Mouse (Mus musculus): ENCODE results near the gene Fos. TPM values are rescaled to one million over a fixed set of nuclear protein-coding genes. Genes with fewer than 3 reads are reported as not detected.

Gene Fos
- polyA plus RNA-seq, 1 experiment from 2014 or later = 1.8 TPM

DNA sequence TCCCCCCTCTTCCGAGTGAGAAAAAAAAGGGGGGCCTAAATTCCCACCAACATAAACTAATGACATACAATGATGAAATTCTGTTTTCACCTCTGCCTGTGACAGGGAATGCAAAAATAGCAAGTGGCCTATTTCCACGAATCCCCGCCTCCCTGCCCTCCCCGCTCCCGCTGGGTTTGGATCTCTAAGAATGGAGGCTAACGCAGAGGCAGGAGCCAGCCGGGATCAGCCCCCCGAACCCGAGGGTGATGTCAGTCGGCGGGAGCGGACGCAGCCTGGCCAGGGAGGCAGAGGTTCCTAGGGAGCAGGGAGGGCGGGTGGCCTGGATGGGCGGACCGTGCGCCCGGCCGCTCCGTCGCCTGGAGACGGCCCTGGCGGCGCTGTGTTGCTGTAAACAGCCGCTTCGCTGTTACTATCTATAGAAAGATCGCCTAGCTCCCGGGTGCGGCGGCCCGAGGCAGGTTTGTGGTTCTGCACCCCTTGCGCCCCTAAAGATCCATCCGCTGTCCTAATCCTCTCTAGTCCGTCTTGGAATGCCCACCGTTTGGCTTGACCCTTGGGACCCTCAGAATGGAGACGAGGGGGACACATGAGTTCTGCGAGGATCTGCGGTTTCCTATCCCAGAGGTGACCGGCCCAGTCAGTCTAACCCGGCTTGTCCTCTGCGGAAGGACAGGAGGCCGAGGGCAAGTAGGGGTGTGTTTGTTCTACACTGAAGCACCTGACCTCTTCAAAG, 1.6 kb upstream of the Fos start:
- ATAC-seq = peak; percentile 47; the same call in 1 of the 2 replicates
- no peaks in the 10 kb centered on the region for H3K9me3 ChIP-seq (replicated peaks; ENCODE audit: control insufficient read depth, low read length, poor library complexity, severe bottlenecking)
- H3K27me3 ChIP-seq (ENCODE audit: control insufficient read depth, insufficient read depth, low read depth, low read length) = peaks cover 10% of the 10 kb centered on the region
- H3K27ac ChIP-seq (ENCODE audit: low read length) = peak overlapping the region; percentile 53
- peak overlapping the region; percentile 96 for H3K4me2 ChIP-seq (ENCODE audit: low read length)
- H3K36me3 ChIP-seq (ENCODE audit: control insufficient read depth, insufficient read depth, low read length) = no peaks in the 10 kb centered on the region
- H3K4me3 ChIP-seq (ENCODE audit: low read depth, low read length) = peak overlapping the region; percentile 47
- under 1% methylated on average over 42 of the region's 42 CpGs for WGBS
- H3K4me1 ChIP-seq (ENCODE audit: control insufficient read depth, insufficient read depth, low read length) = peaks cover 26% of the 10 kb centered on the region
- H3K9ac ChIP-seq (ENCODE audit: low read depth, low read length) = peak overlapping the region; percentile 72

DNA sequence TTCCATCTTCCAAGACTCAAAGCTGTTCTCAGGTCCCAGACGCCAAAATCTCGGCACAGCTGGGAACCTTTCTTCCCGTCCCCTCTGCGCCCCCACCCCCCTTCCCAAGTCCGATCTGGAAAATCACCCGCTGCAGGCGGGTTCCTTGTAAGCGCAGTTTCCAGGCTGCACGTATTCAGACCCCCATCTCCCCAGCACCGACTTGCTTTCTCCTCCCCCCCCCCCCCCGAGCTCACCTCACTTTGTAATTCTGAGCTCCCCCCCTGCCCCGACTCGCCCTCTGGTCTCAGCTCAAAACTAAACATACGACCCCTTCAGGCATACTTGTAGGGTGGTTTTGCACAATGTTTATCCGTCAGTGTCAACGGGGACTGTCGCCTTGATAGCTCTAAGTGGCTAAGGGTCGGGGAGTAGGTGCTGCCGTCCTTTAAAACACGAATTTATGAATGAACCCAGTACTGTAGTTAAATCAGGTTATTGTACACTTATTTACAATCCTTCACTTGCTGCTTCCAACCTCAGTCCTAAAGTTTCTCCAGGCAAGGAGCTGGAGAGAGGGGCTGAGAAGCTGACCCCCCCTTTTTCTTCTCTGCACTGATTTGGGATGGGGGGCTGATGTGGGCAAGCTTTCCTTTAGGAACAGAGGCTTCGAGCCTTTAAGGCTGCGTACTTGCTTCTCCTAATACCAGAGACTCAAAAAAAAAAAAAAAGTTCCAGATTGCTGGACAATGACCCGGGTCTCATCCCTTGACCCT, 857 bp upstream of the Fos start:
- Histone ChIP-seq H3K9me3 (replicated peaks; ENCODE audit: control insufficient read depth, low read length, poor library complexity, severe bottlenecking) (no peaks in the 10 kb centered on the region), H3K4me1 (ENCODE audit: control insufficient read depth, insufficient read depth, low read length) (peaks cover 26% of the 10 kb centered on the region), H3K4me3 (ENCODE audit: low read depth, low read length) (peak overlapping the region; percentile 47), H3K36me3 (ENCODE audit: control insufficient read depth, insufficient read depth, low read length) (no peaks in the 10 kb centered on the region), H3K27ac (ENCODE audit: low read length) (0 out of 2 replicates have a peak overlapping the region, but pooled peaks have one; percentile 53), H3K4me2 (ENCODE audit: low read length) (peak overlapping the region; percentile 96), H3K27me3 (ENCODE audit: control insufficient read depth, insufficient read depth, low read depth, low read length) (peaks cover 13% of the 10 kb centered on the region), H3K9ac (ENCODE audit: low read depth, low read length) (peak overlapping the region; percentile 72)
- peak; percentile 10; the same call in 1 of the 2 replicates for ATAC-seq
- WGBS = 0% methylated on average over 23 of the region's 23 CpGs

DNA sequence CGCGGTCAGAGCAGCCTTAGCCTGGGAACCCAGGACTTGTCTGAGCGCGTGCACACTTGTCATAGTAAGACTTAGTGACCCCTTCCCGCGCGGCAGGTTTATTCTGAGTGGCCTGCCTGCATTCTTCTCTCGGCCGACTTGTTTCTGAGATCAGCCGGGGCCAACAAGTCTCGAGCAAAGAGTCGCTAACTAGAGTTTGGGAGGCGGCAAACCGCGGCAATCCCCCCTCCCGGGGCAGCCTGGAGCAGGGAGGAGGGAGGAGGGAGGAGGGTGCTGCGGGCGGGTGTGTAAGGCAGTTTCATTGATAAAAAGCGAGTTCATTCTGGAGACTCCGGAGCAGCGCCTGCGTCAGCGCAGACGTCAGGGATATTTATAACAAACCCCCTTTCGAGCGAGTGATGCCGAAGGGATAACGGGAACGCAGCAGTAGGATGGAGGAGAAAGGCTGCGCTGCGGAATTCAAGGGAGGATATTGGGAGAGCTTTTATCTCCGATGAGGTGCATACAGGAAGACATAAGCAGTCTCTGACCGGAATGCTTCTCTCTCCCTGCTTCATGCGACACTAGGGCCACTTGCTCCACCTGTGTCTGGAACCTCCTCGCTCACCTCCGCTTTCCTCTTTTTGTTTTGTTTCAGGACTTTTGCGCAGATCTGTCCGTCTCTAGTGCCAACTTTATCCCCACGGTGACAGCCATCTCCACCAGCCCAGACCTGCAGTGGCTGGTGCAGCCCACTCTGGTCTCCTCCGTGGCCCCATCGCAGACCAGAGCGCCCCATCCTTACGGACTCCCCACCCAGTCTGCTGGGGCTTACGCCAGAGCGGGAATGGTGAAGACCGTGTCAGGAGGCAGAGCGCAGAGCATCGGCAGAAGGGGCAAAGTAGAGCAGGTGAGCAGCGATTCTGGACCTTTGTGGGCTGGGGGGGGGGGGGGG, 875 bp downstream of the Fos start:
- H3K9me3 ChIP-seq (replicated peaks; ENCODE audit: control insufficient read depth, low read length, poor library complexity, severe bottlenecking) = no peaks in the 10 kb centered on the region
- H3K4me3 ChIP-seq (ENCODE audit: low read depth, low read length) = peak overlapping the region; percentile 47
- peak overlapping the region; percentile 96 for H3K4me2 ChIP-seq (ENCODE audit: low read length)
- H3K27ac ChIP-seq (ENCODE audit: low read length) = no peak overlapping the region
- H3K27me3 ChIP-seq (ENCODE audit: control insufficient read depth, insufficient read depth, low read depth, low read length) = peaks cover 13% of the 10 kb centered on the region
- peak overlapping the region; percentile 65 for H3K9ac ChIP-seq (ENCODE audit: low read depth, low read length)
- WGBS = under 1% methylated on average over 48 of the region's 49 CpGs
- H3K36me3 ChIP-seq (ENCODE audit: control insufficient read depth, insufficient read depth, low read length) = no peaks in the 10 kb centered on the region
- peaks cover 26% of the 10 kb centered on the region for H3K4me1 ChIP-seq (ENCODE audit: control insufficient read depth, insufficient read depth, low read length)
- peak; percentile 4; the same call in 1 of the 2 replicates for ATAC-seq

DNA sequence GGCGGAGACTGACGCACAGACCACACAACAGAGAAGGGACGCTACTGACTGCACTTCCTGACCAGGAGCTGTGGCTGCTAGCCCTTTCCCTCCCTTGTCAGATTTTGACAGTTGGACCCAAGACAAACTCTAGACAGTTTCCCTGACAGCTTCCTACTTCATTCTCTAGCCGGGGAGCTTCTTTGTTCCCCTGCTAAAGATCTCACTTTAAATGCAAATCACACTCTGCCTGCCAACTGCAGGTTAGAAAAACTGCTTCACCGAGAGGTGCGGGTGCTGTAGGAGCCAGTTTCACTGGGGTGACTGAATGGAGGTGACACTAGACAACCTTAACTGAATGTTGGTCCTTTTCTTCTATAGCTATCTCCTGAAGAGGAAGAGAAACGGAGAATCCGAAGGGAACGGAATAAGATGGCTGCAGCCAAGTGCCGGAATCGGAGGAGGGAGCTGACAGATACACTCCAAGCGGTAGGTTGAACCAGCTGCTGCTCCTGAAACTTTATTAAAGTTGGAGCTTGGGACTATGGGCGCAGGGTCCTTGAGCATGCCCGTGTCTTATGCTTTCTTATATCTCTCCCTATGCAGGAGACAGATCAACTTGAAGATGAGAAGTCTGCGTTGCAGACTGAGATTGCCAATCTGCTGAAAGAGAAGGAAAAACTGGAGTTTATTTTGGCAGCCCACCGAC, 1.7 kb downstream of the Fos start:
- ATAC-seq = no peak
- Histone ChIP-seq H3K36me3 (ENCODE audit: control insufficient read depth, insufficient read depth, low read length) (no peaks in the 10 kb centered on the region), H3K4me3 (ENCODE audit: low read depth, low read length) (peak overlapping the region; percentile 47), H3K4me2 (ENCODE audit: low read length) (peak overlapping the region; percentile 96), H3K27ac (ENCODE audit: low read length) (no peak overlapping the region), H3K27me3 (ENCODE audit: control insufficient read depth, insufficient read depth, low read depth, low read length) (peaks cover 13% of the 10 kb centered on the region), H3K9ac (ENCODE audit: low read depth, low read length) (peak overlapping the region; percentile 65), H3K4me1 (ENCODE audit: control insufficient read depth, insufficient read depth, low read length) (peaks cover 26% of the 10 kb centered on the region), H3K9me3 (replicated peaks; ENCODE audit: control insufficient read depth, low read length, poor library complexity, severe bottlenecking) (no peaks in the 10 kb centered on the region)
- 6% methylated on average over 16 of the region's 16 CpGs for WGBS

DNA sequence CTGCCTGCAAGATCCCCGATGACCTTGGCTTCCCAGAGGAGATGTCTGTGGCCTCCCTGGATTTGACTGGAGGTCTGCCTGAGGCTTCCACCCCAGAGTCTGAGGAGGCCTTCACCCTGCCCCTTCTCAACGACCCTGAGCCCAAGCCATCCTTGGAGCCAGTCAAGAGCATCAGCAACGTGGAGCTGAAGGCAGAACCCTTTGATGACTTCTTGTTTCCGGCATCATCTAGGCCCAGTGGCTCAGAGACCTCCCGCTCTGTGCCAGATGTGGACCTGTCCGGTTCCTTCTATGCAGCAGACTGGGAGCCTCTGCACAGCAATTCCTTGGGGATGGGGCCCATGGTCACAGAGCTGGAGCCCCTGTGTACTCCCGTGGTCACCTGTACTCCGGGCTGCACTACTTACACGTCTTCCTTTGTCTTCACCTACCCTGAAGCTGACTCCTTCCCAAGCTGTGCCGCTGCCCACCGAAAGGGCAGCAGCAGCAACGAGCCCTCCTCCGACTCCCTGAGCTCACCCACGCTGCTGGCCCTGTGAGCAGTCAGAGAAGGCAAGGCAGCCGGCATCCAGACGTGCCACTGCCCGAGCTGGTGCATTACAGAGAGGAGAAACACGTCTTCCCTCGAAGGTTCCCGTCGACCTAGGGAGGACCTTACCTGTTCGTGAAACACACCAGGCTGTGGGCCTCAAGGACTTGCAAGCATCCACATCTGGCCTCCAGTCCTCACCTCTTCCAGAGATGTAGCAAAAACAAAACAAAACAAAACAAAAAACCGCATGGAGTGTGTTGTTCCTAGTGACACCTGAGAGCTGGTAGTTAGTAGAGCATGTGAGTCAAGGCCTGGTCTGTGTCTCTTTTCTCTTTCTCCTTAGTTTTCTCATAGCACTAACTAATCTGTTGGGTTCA, 2.5 kb downstream of the Fos start:
- Histone ChIP-seq H3K4me3 (ENCODE audit: low read depth, low read length) (no peak overlapping the region), H3K4me1 (ENCODE audit: control insufficient read depth, insufficient read depth, low read length) (peaks cover 26% of the 10 kb centered on the region), H3K36me3 (ENCODE audit: control insufficient read depth, insufficient read depth, low read length) (no peaks in the 10 kb centered on the region), H3K4me2 (ENCODE audit: low read length) (no peak overlapping the region), H3K27me3 (ENCODE audit: control insufficient read depth, insufficient read depth, low read depth, low read length) (peaks cover 13% of the 10 kb centered on the region), H3K9ac (ENCODE audit: low read depth, low read length) (no peak overlapping the region), H3K9me3 (replicated peaks; ENCODE audit: control insufficient read depth, low read length, poor library complexity, severe bottlenecking) (no peaks in the 10 kb centered on the region), H3K27ac (ENCODE audit: low read length) (no peak overlapping the region)
- no peak for ATAC-seq
- 33% methylated on average over 23 of the region's 23 CpGs for WGBS

DNA sequence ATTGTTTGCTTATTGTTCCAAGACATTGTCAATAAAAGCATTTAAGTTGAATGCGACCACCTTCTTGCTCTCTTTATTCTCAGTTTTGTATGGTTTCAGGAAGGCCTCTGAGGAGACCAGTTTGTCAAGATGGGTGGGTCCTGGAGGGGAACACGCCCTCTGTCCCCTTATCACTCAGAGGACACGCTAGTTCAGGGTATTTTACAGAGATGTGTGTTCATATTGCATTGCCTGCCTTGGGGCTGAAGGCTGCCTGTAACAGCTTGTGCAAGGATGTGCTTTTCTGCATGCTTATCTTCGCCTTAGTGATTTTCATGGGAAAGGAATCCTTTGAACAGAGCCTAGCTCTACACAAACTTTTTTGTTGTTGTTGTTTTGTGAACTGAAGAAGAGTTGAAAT, 3.5 kb downstream of the Fos start:
- no peaks in the 10 kb centered on the region for H3K36me3 ChIP-seq (ENCODE audit: control insufficient read depth, insufficient read depth, low read length)
- peaks cover 17% of the 10 kb centered on the region for H3K4me1 ChIP-seq (ENCODE audit: control insufficient read depth, insufficient read depth, low read length)
- ATAC-seq = no peak
- 71% methylated on average over 4 of the region's 4 CpGs for WGBS
- H3K9ac ChIP-seq (ENCODE audit: low read depth, low read length) = no peak overlapping the region
- no peak overlapping the region for H3K4me3 ChIP-seq (ENCODE audit: low read depth, low read length)
- H3K27ac ChIP-seq (ENCODE audit: low read length) = no peak overlapping the region
- peaks cover 15% of the 10 kb centered on the region for H3K27me3 ChIP-seq (ENCODE audit: control insufficient read depth, insufficient read depth, low read depth, low read length)
- H3K4me2 ChIP-seq (ENCODE audit: low read length) = no peak overlapping the region
- H3K9me3 ChIP-seq (replicated peaks; ENCODE audit: control insufficient read depth, low read length, poor library complexity, severe bottlenecking) = no peaks in the 10 kb centered on the region

DNA sequence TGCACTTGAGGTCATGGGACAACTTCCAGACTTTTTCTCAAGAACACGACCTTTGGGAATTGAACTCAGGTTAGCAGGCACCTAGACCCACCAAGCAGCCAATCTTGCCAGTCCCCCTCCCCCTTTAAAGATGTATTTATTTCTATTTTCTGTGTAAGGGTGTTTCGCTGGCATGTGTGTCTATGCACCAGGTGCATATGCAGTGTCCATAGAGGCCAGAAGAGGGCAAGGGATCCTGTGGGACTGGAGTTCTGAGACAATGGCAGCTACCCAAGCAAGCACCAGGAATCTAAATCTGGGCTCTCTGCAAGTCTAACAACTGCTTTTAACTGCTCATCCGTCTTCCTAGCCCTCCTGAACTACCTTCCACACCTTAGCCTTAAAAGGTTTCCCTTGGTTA, 4.1 kb downstream of the Fos start:
- H3K4me3 ChIP-seq (ENCODE audit: low read depth, low read length) = no peak overlapping the region
- no peak for ATAC-seq
- H3K9me3 ChIP-seq (replicated peaks; ENCODE audit: control insufficient read depth, low read length, poor library complexity, severe bottlenecking) = no peaks in the 10 kb centered on the region
- peaks cover 11% of the 10 kb centered on the region for H3K4me1 ChIP-seq (ENCODE audit: control insufficient read depth, insufficient read depth, low read length)
- H3K27me3 ChIP-seq (ENCODE audit: control insufficient read depth, insufficient read depth, low read depth, low read length) = peaks cover 16% of the 10 kb centered on the region
- H3K9ac ChIP-seq (ENCODE audit: low read depth, low read length) = no peak overlapping the region
- no peak overlapping the region for H3K4me2 ChIP-seq (ENCODE audit: low read length)
- H3K36me3 ChIP-seq (ENCODE audit: control insufficient read depth, insufficient read depth, low read length) = no peaks in the 10 kb centered on the region
- H3K27ac ChIP-seq (ENCODE audit: low read length) = no peak overlapping the region
- 69% methylated on average over 3 of the region's 3 CpGs for WGBS
